Mouse (Mus musculus): ENCODE measurements around the gene Ncapg2. TPM values are rescaled to one million over a fixed set of nuclear protein-coding genes. Genes with fewer than 3 reads are reported as not detected.

Ncapg2 gene
- total and polyA plus RNA-seq, 3 experiments: 89.3 to 102 (median 95.2) TPM

DNA sequence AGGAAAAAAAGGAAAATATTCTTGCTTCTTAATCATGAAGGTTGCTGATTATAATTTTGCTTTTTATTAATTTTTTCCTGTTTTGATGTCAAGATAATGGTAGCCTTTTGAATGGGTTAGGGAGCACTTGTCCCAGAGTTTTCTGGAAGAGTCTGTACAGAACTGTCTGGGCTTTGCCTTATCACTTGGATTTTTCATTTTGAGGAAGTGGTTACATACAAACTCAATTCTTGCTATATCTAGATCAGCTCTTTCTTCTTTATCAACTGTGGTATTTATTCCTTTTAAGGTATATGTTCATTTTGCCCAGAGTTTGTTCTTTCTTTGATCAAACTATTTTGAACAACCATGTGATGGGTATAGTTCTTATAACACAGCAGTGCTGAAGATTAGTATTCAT, 43.1 kb upstream of the Ncapg2 start (continued):
- TF ChIP-seq ZMIZ1 (IDR thresholded peaks at IDR 0.05; ENCODE audit: low read depth, low read length) (no peak), NELFE (IDR thresholded peaks at IDR 0.05; ENCODE audit: low read depth, low read length) (no peak), HCFC1 (IDR thresholded peaks at IDR 0.05; ENCODE audit: low read depth, low read length) (no peak), UBTF (IDR thresholded peaks at IDR 0.05; ENCODE audit: borderline replicate concordance, insufficient read depth, low read depth, low read length) (no peak), E2F4 (IDR thresholded peaks at IDR 0.05; ENCODE audit: borderline replicate concordance, low read depth, low read length) (no peak), MYC (IDR thresholded peaks at IDR 0.05; ENCODE audit: low read depth, low read length) (peak; percentile 98), SMC3 (IDR thresholded peaks at IDR 0.05; ENCODE audit: low read depth, low read length) (no peak), ZNF384 (IDR thresholded peaks at IDR 0.05; ENCODE audit: low read depth, low read length) (peak; percentile 34; the same call in 1 of the 2 replicates), ZKSCAN1 (IDR thresholded peaks at IDR 0.05; ENCODE audit: low read depth, low read length) (no peak), ELF1 (IDR thresholded peaks at IDR 0.05; ENCODE audit: low read depth, low read length) (peak; percentile 63), POLR2AphosphoS2 (IDR thresholded peaks at IDR 0.05; ENCODE audit: low read length) (no peak), EP300 (IDR thresholded peaks at IDR 0.05; ENCODE audit: low read depth in 1 of 2, low read length in 2 of 2) (peak; percentile 87 to 99), MYB (IDR thresholded peaks at IDR 0.05; ENCODE audit: low read depth, low read length) (no peak), GATA1 (IDR thresholded peaks at IDR 0.05; ENCODE audit: low read depth, low read length) (peak; percentile 98), CHD1 (IDR thresholded peaks at IDR 0.05; ENCODE audit: low read depth, low read length) (no peak), MAX (IDR thresholded peaks at IDR 0.05; ENCODE audit: low read length) (peak; percentile 96)

DNA sequence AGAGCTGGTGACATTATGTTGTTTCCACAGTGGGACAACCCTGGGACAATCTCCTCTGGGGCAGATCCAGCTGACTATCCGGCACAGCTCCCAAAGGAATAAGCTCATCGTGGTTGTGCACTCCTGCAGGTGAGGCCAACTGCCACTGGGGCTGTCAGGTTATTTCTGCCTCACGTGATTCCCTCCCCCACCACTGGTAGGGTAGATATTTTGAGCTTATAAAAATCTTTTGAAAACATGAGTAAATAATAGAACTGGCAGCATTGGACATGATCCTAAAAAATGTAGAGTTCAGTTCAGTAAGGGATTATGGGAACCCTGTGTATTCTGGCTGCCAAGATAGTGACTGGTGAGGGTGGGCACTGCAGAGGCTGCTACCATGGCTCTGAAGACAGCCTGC, 38.3 kb upstream of the Ncapg2 start:
- Histone ChIP-seq H3K4me3 (ENCODE audit: control insufficient read depth in 1 of 2, insufficient read depth in 1 of 2, low read depth in 2 of 2, low read length in 2 of 2) (no peak overlapping the region), H3K79me2 (ENCODE audit: control insufficient read depth, insufficient read depth, low read length, poor library complexity) (no peaks in the 10 kb centered on the region), H3K27ac (ENCODE audit: control insufficient read depth, low read depth, low read length) (peak overlapping the region; percentile 73), H3K9ac (ENCODE audit: control insufficient read depth, low read depth, low read length, poor library complexity, severe bottlenecking) (peak overlapping the region; percentile 28), H3K4me1 (ENCODE audit: control insufficient read depth in 1 of 2, insufficient read depth in 2 of 2, low read length in 2 of 2) (peaks cover 35 to 38% of the 10 kb centered on the region in 2 experiments), H3K36me3 (ENCODE audit: control insufficient read depth in 1 of 2, insufficient read depth in 2 of 2, low read length in 2 of 2) (peaks cover 39 to 45% of the 10 kb centered on the region in 2 experiments), H3K27me3 (ENCODE audit: control insufficient read depth in 1 of 2, insufficient read depth in 2 of 2, low read length in 2 of 2) (no peaks in the 10 kb centered on the region), H3K9me3 (replicated peaks; ENCODE audit: insufficient read depth, low read length) (no peaks in the 10 kb centered on the region)
- TF ChIP-seq MAX (IDR thresholded peaks at IDR 0.05; ENCODE audit: low read length): peak; percentile 35
- TF ChIP-seq BHLHE40 (IDR thresholded peaks at IDR 0.05; ENCODE audit: borderline replicate concordance, low read depth, low read length): peak; percentile 76
- TF ChIP-seq NRF1 (IDR thresholded peaks at IDR 0.05; ENCODE audit: insufficient read depth, low read depth, low read length, poor library complexity, severe bottlenecking): no peak
- TF ChIP-seq MXI1 (IDR thresholded peaks at IDR 0.05; ENCODE audit: low read depth, low read length): peak; percentile 53; the same call in 1 of the 2 replicates
- TF ChIP-seq ETS1 (IDR thresholded peaks at IDR 0.05; ENCODE audit: low read depth, low read length): no peak; the same call in 1 of the 2 replicates
- peak; percentile 80; the same call in 1 of the 2 replicates for TF ChIP-seq USF1 (IDR thresholded peaks at IDR 0.05; ENCODE audit: low read depth, low read length)
- peak; percentile 30; the same call in 1 of the 2 replicates for TF ChIP-seq POLR2AphosphoS2 (IDR thresholded peaks at IDR 0.05; ENCODE audit: low read length)
- DNase-seq (ENCODE audit: low read depth, low spot score): no peak

All from MEL (cell line).